Mouse (Mus musculus) liver, embryonic 13.5 days (tissue): ENCODE measurements at regions not wholly inside any gene's neighbourhood (a gene's known extent, or its start where the extent isn't known, plus 50 kb on each side); places are given as distances from the start of the nearest gene placed in this dataset.

ENCODE experiments used
- ATAC-seq: fragments of 200-750 bp; cut with Nextera tagmentation; 2 replicates; pipeline ENCODE4 v1.8.0; 2017; ENCODE audit warnings: low read depth, mild to moderate bottlenecking, moderate number of reproducible peaks, moderate library complexity
- DNase-seq: peaks from one replicate; pipeline ENCODE4 v3.0.0; 2022
- H3K27ac ChIP-seq: fragments of 300-500 bp; sonication (generic); 2 replicates; pipeline ENCODE4 v1.5.1; 2015; ENCODE audit warnings: moderate library complexity, mild to moderate bottlenecking, inconsistent platforms
- H3K27me3 ChIP-seq: fragments of 300-500 bp; sonication (generic); 2 replicates; pipeline ENCODE4 v1.6.1; 2015; ENCODE audit warnings: mild to moderate bottlenecking, inconsistent platforms
- H3K36me3 ChIP-seq: fragments of 300-500 bp; sonication (generic); 2 replicates; pipeline ENCODE4 v1.6.1; 2015; ENCODE audit warnings: mild to moderate bottlenecking, inconsistent platforms
- H3K4me1 ChIP-seq: fragments of 300-500 bp; sonication (generic); replicated peaks from 2 replicates; pipeline ENCODE4 v1.6.1; 2015; ENCODE audit warnings: inconsistent platforms
- H3K4me2 ChIP-seq: fragments of 300-500 bp; sonication (generic); 2 replicates; pipeline ENCODE4 v1.6.1; 2015; ENCODE audit warnings: inconsistent platforms, mild to moderate bottlenecking, moderate library complexity
- H3K4me3 ChIP-seq: fragments of 300-500 bp; sonication (generic); replicated peaks from 2 replicates; pipeline ENCODE4 v1.5.1; 2015; ENCODE audit warnings: mild to moderate bottlenecking, inconsistent platforms
- H3K9ac ChIP-seq: fragments of 300-500 bp; sonication (generic); 2 replicates; pipeline ENCODE4 v1.6.1; 2015; ENCODE audit warnings: mild to moderate bottlenecking, inconsistent platforms
- H3K9me3 ChIP-seq: fragments of 300-500 bp; sonication (generic); replicated peaks from 2 replicates; pipeline ENCODE4 v1.6.1; 2016; ENCODE audit warnings: inconsistent platforms
- WGBS: fragments of 180-500 bp; shearing (Covaris S2); methylation state at CpG from one replicate; pipeline ENCODE4 v1.1.7; 2015; ENCODE audit not compliant: insufficient replicate concordance; 5-methylcytosine and 5-hydroxymethylcytosine counted together

- H3K4me1 ChIP-seq: no peaks in the 10 kb centered on the region
- DNase-seq (no peak), ATAC-seq (no peak)
- no peak overlapping the region for H3K4me3 ChIP-seq
- WGBS: 79% methylated on average over 10 of the region's 10 CpGs
- no peak overlapping the region for H3K27ac ChIP-seq
- H3K9ac ChIP-seq: no peak overlapping the region
- H3K27me3 ChIP-seq: no peaks in the 10 kb centered on the region
- H3K36me3 ChIP-seq: no peaks in the 10 kb centered on the region
- no peak overlapping the region for H3K4me2 ChIP-seq
- no peaks in the 10 kb centered on the region for H3K9me3 ChIP-seq
These were observed 114.8 kb downstream of the Ddx1 start for GRCm38 (mm10) chr12:13134168-13134567.

- DNase-seq (no peak), ATAC-seq (no peak)
- H3K4me2 ChIP-seq: no peak overlapping the region
- no peak overlapping the region for H3K4me3 ChIP-seq
- H3K27ac ChIP-seq: no peak overlapping the region
- WGBS: 62% methylated on average over 8 of the region's 8 CpGs
- H3K27me3 ChIP-seq: no peaks in the 10 kb centered on the region
- H3K9ac ChIP-seq: no peak overlapping the region
- no peaks in the 10 kb centered on the region for H3K4me1 ChIP-seq
- no peaks in the 10 kb centered on the region for H3K36me3 ChIP-seq
- no peaks in the 10 kb centered on the region for H3K9me3 ChIP-seq
These were observed 119.3 kb downstream of the Ddx1 start for GRCm38 (mm10) chr12:13129677-13130082.

GRCm38 (mm10) chr12:13127407-13127806 is 121.6 kb downstream of the Ddx1 start:
- ATAC-seq: no peak
- 67% methylated on average over 11 of the region's 11 CpGs for WGBS
- H3K36me3 ChIP-seq: no peaks in the 10 kb centered on the region
- H3K4me1 ChIP-seq: no peaks in the 10 kb centered on the region
- no peaks in the 10 kb centered on the region for H3K9me3 ChIP-seq
- no peak for DNase-seq
- H3K9ac ChIP-seq: no peak overlapping the region
- H3K27ac ChIP-seq: no peak overlapping the region
- no peak overlapping the region for H3K4me3 ChIP-seq
- no peak overlapping the region for H3K4me2 ChIP-seq
- H3K27me3 ChIP-seq: no peaks in the 10 kb centered on the region

- Histone ChIP-seq H3K27me3 (no peaks in the 10 kb centered on the region), H3K4me3 (no peak overlapping the region), H3K36me3 (no peaks in the 10 kb centered on the region), H3K9ac (no peak overlapping the region), H3K4me2 (no peak overlapping the region), H3K27ac (no peak overlapping the region), H3K4me1 (no peaks in the 10 kb centered on the region), H3K9me3 (no peaks in the 10 kb centered on the region)
- no peak for DNase-seq
- 75% methylated on average over 1 of the region's 1 CpGs for WGBS
- ATAC-seq: no peak
These were observed 124.0 kb downstream of the Ddx1 start for GRCm38 (mm10) chr12:13125054-13125453.

GRCm38 (mm10) chr12:13122282-13122681 is 126.7 kb downstream of the Ddx1 start:
- H3K4me3 ChIP-seq: no peak overlapping the region
- no peaks in the 10 kb centered on the region for H3K27me3 ChIP-seq
- H3K4me2 ChIP-seq: no peak overlapping the region
- no peak for DNase-seq
- H3K4me1 ChIP-seq: no peaks in the 10 kb centered on the region
- H3K36me3 ChIP-seq: no peaks in the 10 kb centered on the region
- H3K9ac ChIP-seq: no peak overlapping the region
- ATAC-seq: no peak
- H3K9me3 ChIP-seq: no peaks in the 10 kb centered on the region
- WGBS: 33% methylated on average over 9 of the region's 9 CpGs
- no peak overlapping the region for H3K27ac ChIP-seq

GRCm38 (mm10) chr12:13120581-13120980 is 128.4 kb downstream of the Ddx1 start:
- H3K36me3 ChIP-seq: no peaks in the 10 kb centered on the region
- H3K27me3 ChIP-seq: no peaks in the 10 kb centered on the region
- 37% methylated on average over 7 of the region's 7 CpGs for WGBS
- no peaks in the 10 kb centered on the region for H3K4me1 ChIP-seq
- H3K9ac ChIP-seq: no peak overlapping the region
- no peak for DNase-seq
- H3K27ac ChIP-seq: no peak overlapping the region
- no peaks in the 10 kb centered on the region for H3K9me3 ChIP-seq
- H3K4me2 ChIP-seq: no peak overlapping the region
- ATAC-seq: no peak
- no peak overlapping the region for H3K4me3 ChIP-seq

- Histone ChIP-seq H3K9me3 (no peaks in the 10 kb centered on the region), H3K4me1 (no peaks in the 10 kb centered on the region), H3K36me3 (no peaks in the 10 kb centered on the region), H3K4me2 (no peak overlapping the region), H3K4me3 (no peak overlapping the region), H3K9ac (no peak overlapping the region), H3K27me3 (no peaks in the 10 kb centered on the region), H3K27ac (no peak overlapping the region)
- 62% methylated on average over 3 of the region's 3 CpGs for whole genome bisulfite sequencing
- DNase-seq (no peak), ATAC-seq (no peak)
These were observed 129.4 kb downstream of the Ddx1 start for GRCm38 (mm10) chr12:13119653-13120052.

- Histone ChIP-seq H3K4me1 (no peaks in the 10 kb centered on the region), H3K27me3 (no peaks in the 10 kb centered on the region), H3K4me3 (no peak overlapping the region), H3K4me2 (no peak overlapping the region), H3K9me3 (no peaks in the 10 kb centered on the region), H3K9ac (no peak overlapping the region), H3K27ac (no peak overlapping the region), H3K36me3 (no peaks in the 10 kb centered on the region)
- no peak for ATAC-seq
- DNase-seq: no peak
- 51% methylated on average over 9 of the region's 9 CpGs for WGBS
These were observed 131.0 kb downstream of the Ddx1 start for GRCm38 (mm10) chr12:13118026-13118425.

- Histone ChIP-seq H3K9ac (no peak overlapping the region), H3K27me3 (no peaks in the 10 kb centered on the region), H3K4me3 (no peak overlapping the region), H3K4me2 (no peak overlapping the region), H3K36me3 (no peaks in the 10 kb centered on the region), H3K9me3 (no peaks in the 10 kb centered on the region), H3K4me1 (no peaks in the 10 kb centered on the region), H3K27ac (no peak overlapping the region)
- ATAC-seq (no peak), DNase-seq (no peak)
- WGBS: 45% methylated on average over 4 of the region's 4 CpGs
These were observed 134.7 kb downstream of the Ddx1 start for GRCm38 (mm10) chr12:13114341-13114740.

- Histone ChIP-seq H3K9me3 (no peaks in the 10 kb centered on the region), H3K9ac (no peak overlapping the region), H3K4me1 (no peaks in the 10 kb centered on the region), H3K4me2 (no peak overlapping the region), H3K4me3 (no peak overlapping the region), H3K36me3 (no peaks in the 10 kb centered on the region), H3K27me3 (no peaks in the 10 kb centered on the region), H3K27ac (no peak overlapping the region)
- WGBS: 53% methylated on average over 3 of the region's 3 CpGs
- ATAC-seq (no peak), DNase-seq (no peak)
These were observed 142.1 kb downstream of the Ddx1 start for GRCm38 (mm10) chr12:13106931-13107330.

GRCm38 (mm10) chr12:13100505-13101354 is 148.3 kb downstream of the Ddx1 start:
- 47% methylated on average over 12 of the region's 12 CpGs for WGBS
- H3K4me2 ChIP-seq: no peak overlapping the region
- H3K27me3 ChIP-seq: no peaks in the 10 kb centered on the region
- DNase-seq (no peak), ATAC-seq (no peak)
- no peaks in the 10 kb centered on the region for H3K4me1 ChIP-seq
- H3K27ac ChIP-seq: no peak overlapping the region
- no peak overlapping the region for H3K4me3 ChIP-seq
- H3K9me3 ChIP-seq: no peaks in the 10 kb centered on the region
- H3K9ac ChIP-seq: no peak overlapping the region
- no peaks in the 10 kb centered on the region for H3K36me3 ChIP-seq
